Mouse (Mus musculus) G1E (cell line): ENCODE measurements at regions not wholly inside any gene's neighbourhood (a gene's known extent, or its start where the extent isn't known, plus 50 kb on each side); places are given as distances from the start of the nearest gene placed in this dataset.

Source experiments
- CTCF ChIP-seq: IDR thresholded peaks from 2 replicates; pipeline ENCODE4 v1.5.1; 2012; ENCODE audit warnings: low read depth, low read length, inconsistent platforms, mixed read lengths
- GATA1 ChIP-seq: IDR thresholded peaks from 2 replicates; pipeline ENCODE4 v1.6.1; 2012; ENCODE audit warnings: borderline replicate concordance, low read length, inconsistent platforms, mixed read lengths

DNA sequence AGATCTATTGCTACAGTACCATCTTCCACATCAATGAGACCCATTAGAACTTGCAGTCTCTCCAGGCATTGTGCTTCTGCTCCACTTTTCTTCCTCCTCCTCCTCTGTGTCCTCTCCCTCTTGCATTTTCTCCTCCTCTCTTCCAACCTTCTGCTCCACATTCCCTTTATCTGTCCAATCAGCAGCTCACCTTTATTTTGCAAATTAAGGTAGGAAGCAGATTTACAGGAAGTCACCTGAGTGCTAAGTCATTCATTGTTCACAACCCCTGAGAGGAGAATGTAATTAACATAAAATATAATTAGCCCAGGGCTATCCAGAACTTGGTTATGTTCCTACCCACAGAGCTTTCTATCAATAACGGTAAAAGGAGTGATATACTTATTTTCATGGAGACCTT lies 863.7 kb downstream of the Pla2g4a start:
- TF ChIP-seq CTCF (no peak), GATA1 (no peak)
